8 mouse cellular contexts compared by ENCODE assay signal in the genomic region with DNA sequence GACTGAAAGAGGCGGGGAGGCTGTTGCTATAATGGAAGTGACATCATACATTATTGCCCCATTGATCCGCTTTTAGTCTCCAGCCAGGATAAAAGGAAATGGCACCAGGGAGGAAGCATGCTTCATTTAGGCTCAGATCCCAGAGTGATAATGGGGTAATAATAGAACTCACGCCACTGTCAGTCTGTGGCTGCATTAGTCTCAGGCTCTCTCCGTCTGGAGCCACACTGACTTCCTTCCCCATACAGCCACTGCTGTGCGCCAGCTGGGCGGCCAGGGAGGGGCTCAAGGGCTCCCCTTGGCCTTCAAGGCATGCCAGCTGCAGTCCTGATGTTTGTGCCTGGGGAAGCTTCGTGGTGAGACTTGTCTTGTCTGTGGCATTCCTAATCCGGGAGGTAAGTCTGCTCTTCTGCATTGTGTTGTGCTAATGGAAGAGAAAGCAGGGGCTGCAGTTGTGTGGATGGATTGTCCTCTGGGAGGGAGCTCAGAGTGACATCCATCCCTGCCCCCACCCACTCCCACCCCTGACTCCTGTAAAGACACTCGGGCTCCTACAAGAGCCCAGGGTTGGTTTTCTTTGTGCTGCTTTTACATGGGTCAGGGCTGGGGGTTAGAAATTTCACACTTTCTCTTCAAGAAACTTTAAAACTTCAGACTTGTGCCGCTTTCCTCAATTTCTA.
DNase-seq lines count a peak whose midpoint lies in the region; ATAC-seq and TF ChIP-seq lines count a peak whose summit lies in the region.

No protein-coding gene starts in this region.

- intact Hi-C loops in heart, adult 2 months (cut with DNase I): loop anchor here (1.0 to 2.0 kb wide), 3 partner anchors 16 to 32 kb away; no protein-coding TSS in a partner anchor

- peak overlapping the region; percentile 50 for H3K4me2 ChIP-seq in neural tube, embryonic 12.5 days (replicated peaks)

- no peak; the same call in 1 of the 2 replicates for TF ChIP-seq POLR2A in heart, adult 2 months (IDR thresholded peaks at IDR 0.05; ENCODE audit: insufficient read depth, low read depth, low read length)

- TF ChIP-seq CTCF in heart, adult 2 months (IDR thresholded peaks at IDR 0.05): no peak

- no peaks in the 10 kb centered on the region for H3K9me3 ChIP-seq in neural tube, embryonic 12.5 days

- H3K79me2 ChIP-seq in heart, adult 2 months (replicated peaks; ENCODE audit: control insufficient read depth, insufficient read depth, low read length): peaks cover 14% of the 10 kb centered on the region

- H3K36me3 ChIP-seq in heart, adult 2 months (ENCODE audit: control insufficient read depth, insufficient read depth, low read length): peaks cover 80% of the 10 kb centered on the region
- H3K36me3 ChIP-seq in neural tube, embryonic 12.5 days: peaks cover 12% of the 10 kb centered on the region

- H3K27me3 ChIP-seq in heart, adult 2 months (ENCODE audit: control insufficient read depth, insufficient read depth, low read length): no peaks in the 10 kb centered on the region
- H3K27me3 ChIP-seq in neural tube, embryonic 12.5 days (replicated peaks): no peaks in the 10 kb centered on the region; the same call in 1 of the 2 replicates

- H3K4me3 ChIP-seq in heart, adult 2 months: peak overlapping the region; percentile 38
- H3K4me3 ChIP-seq in neural tube, embryonic 12.5 days: peak overlapping the region; percentile 0; the same call in 1 of the 2 replicates

- H3K9ac ChIP-seq in heart, adult 2 months (ENCODE audit: low read depth, low read length): peak overlapping the region; percentile 55
- peak overlapping the region; percentile 40; the same call in 1 of the 2 replicates for H3K9ac ChIP-seq in neural tube, embryonic 12.5 days

- WGBS in heart, adult 2 months: 7% methylated on average over 10 of the region's 10 CpGs
- WGBS in neural tube, embryonic 12.5 days: 3% methylated on average over 10 of the region's 10 CpGs

- DNase-seq in cerebellum, postnatal 25 days: no peak
- peak; percentile 68 for DNase-seq in brain, adult 2 months (ENCODE audit: low read depth, low spot score)
- peak; percentile 72 to 77 for DNase-seq in heart, adult 2 months
- DNase-seq in kidney, adult 11 months: peak; percentile 69
- peak; percentile 70 to 79 for DNase-seq in lung, adult 18-20 months
- no peak for DNase-seq in right cerebral cortex, adult 2 months (ENCODE audit: low spot score in 2 of 2)

- H3K4me1 ChIP-seq in heart, adult 2 months (ENCODE audit: control insufficient read depth, insufficient read depth, low read length): peaks cover 42% of the 10 kb centered on the region
- peaks cover 39% of the 10 kb centered on the region for H3K4me1 ChIP-seq in neural tube, embryonic 12.5 days

- no peak for TF ChIP-seq EP300 in heart, adult 2 months (IDR thresholded peaks at IDR 0.05; ENCODE audit: insufficient read depth, low read depth, low read length)

- peak overlapping the region; percentile 89 for H3K27ac ChIP-seq in heart, adult 2 months
- 0 out of 2 replicates have a peak overlapping the region, but pooled peaks have one; percentile 32 for H3K27ac ChIP-seq in neural tube, embryonic 12.5 days

- ATAC-seq in cerebellum, adult (ENCODE audit: insufficient number of reproducible peaks, low FRiP score, low TSS enrichment): peak; percentile 46; the same call in 1 of the 2 replicates
- peak; percentile 77 for ATAC-seq in neural tube, embryonic 12.5 days (ENCODE audit: low FRiP score, low read depth)

Comparison
In these comparisons a context has a peak if more than half of its experiments do, and no peak if none do; other contexts are left out.
1. DNase-seq: peak in brain, adult 2 months (single experiment), heart, adult 2 months (2 of 2), kidney, adult 11 months (single experiment) and lung, adult 18-20 months (2 of 2); none in cerebellum, postnatal 25 days (0 of 2) and right cerebral cortex, adult 2 months (0 of 2).